29 mouse cellular contexts compared by ENCODE assay signal in genomic region chr16:97498139-97498538, GRCm38 (mm10). TPM values are rescaled to one million over a fixed set of nuclear protein-coding genes. Genes with fewer than 3 reads are reported as not detected.
"Had no signal": no experiment of that assay in that cellular context is flagged by ENCODE, and none has a peak within 500 bp of the region (broad histone marks: within the 10 kb centered on the region; RNA-seq: fewer than 3 reads in every experiment).

No protein-coding gene starts in this region.

- H3K4me2 ChIP-seq: heart, embryonic 12.5 days; hindbrain, embryonic 12.5 days; hindbrain, embryonic 14.5 days; limb, embryonic 12.5 days; liver, embryonic 12.5 days had no signal

- ATAC-seq: hindbrain, embryonic 16.5 days; inflammation-experienced regulatory T-cells, adult 6 months had no signal

- H3K9me3 ChIP-seq: heart, embryonic 10.5 days; heart, embryonic 12.5 days; hindbrain, embryonic 10.5 days; hindbrain, embryonic 12.5 days; limb, embryonic 10.5 days; limb, embryonic 12.5 days; liver, embryonic 12.5 days had no signal

- H3K4me3 ChIP-seq: gastrocnemius, adult 2 months; heart, embryonic 10.5 days; heart, embryonic 12.5 days; hindbrain, embryonic 10.5 days; hindbrain, embryonic 12.5 days; limb, embryonic 10.5 days; limb, embryonic 12.5 days; liver, embryonic 12.5 days had no signal

- H3K27me3 ChIP-seq: heart, embryonic 12.5 days; hindbrain, embryonic 12.5 days; limb, embryonic 12.5 days; liver, embryonic 12.5 days had no signal

- DNase-seq: gastrocnemius, adult 2 months; gastrocnemius, postnatal 10 days; gastrocnemius, postnatal 25 days; heart, adult 18-20 months; heart, postnatal 10 days; heart, postnatal 4 days; kidney, adult 11 months; kidney, adult 2 months; kidney, postnatal 10 days; kidney, postnatal 25 days; layer of hippocampus, adult 9-11 months; layer of hippocampus, postnatal 36 days had no signal

- H3K9ac ChIP-seq: heart, embryonic 12.5 days; hindbrain, embryonic 12.5 days; hindbrain, embryonic 14.5 days; limb, embryonic 12.5 days; liver, embryonic 12.5 days; liver, embryonic 14.5 days had no signal

- H3K4me1 ChIP-seq: heart, embryonic 10.5 days; heart, embryonic 12.5 days; hindbrain, embryonic 10.5 days; hindbrain, embryonic 12.5 days; limb, embryonic 10.5 days; limb, embryonic 12.5 days; liver, embryonic 12.5 days had no signal

- H3K27ac ChIP-seq: gastrocnemius, adult 2 months; heart, embryonic 10.5 days; hindbrain, embryonic 10.5 days; hindbrain, embryonic 12.5 days; hindbrain, embryonic 14.5 days; limb, embryonic 10.5 days; limb, embryonic 12.5 days; liver, embryonic 12.5 days; liver, embryonic 14.5 days had no signal

- H3K36me3 ChIP-seq: heart, embryonic 10.5 days; heart, embryonic 12.5 days; hindbrain, embryonic 10.5 days; hindbrain, embryonic 12.5 days; limb, embryonic 10.5 days; limb, embryonic 12.5 days; liver, embryonic 12.5 days had no signal

RNA-seq across cellular contexts. Expression of gene Fam3b, which starts 16.5 kb away (rescaled TPM):
- polyA plus RNA-seq: frontal cortex, adult 2 months; heart, embryonic 10.5 days; heart, embryonic 12.5 days; heart, embryonic 14.5 days; hindbrain, embryonic 10.5 days; hindbrain, embryonic 12.5 days; hindbrain, embryonic 14.5 days; hindbrain, embryonic 16.5 days; kidney, adult 2 months; kidney, embryonic 14.5 days; kidney, embryonic 16.5 days; limb, embryonic 10.5 days; limb, embryonic 12.5 days; limb, embryonic 14.5 days; liver, adult 2 months; liver, embryonic 12.5 days had no signal

RNA-seq across cellular contexts. Expression of gene Mx1, which starts 35.4 kb away (rescaled TPM):
- polyA plus RNA-seq: heart, embryonic 10.5 days; heart, embryonic 12.5 days; hindbrain, embryonic 10.5 days; hindbrain, embryonic 14.5 days; kidney, embryonic 14.5 days; kidney, embryonic 16.5 days; limb, embryonic 10.5 days; limb, embryonic 12.5 days had no signal
